Mouse (Mus musculus) inflammation-experienced regulatory T-cells, adult 6 months (primary cell): ENCODE measurements around the gene Hdgfl3. TPM values are rescaled to one million over a fixed set of nuclear protein-coding genes. Genes with fewer than 3 reads are reported as not detected.
"Not testable (repeated sequence)": the region's sequence is repeated elsewhere in the genome, so short reads cannot be mapped to it uniquely, and the experiment has no call there.

Experiments used
- ATAC-seq: one replicate; pipeline ENCODE4 v1.8.0; 2017
- polyA plus RNA-seq, 3 experiments: library from polyadenylated mRNA; unstranded; fragments of 100-300 nt; shearing (Covaris generic); gene quantifications; one replicate each; pipeline ENCODE4 v1.2.1; 2017

Hdgfl3 gene
- polyA plus RNA-seq, 3 experiments from 2014 or later = 6.9 to 10.4 (median 10.1) TPM

GRCm38 (mm10) chr7:81854568-81855307, 79.5 kb downstream of the Hdgfl3 start:
- peak; percentile 75 for ATAC-seq

DNA sequence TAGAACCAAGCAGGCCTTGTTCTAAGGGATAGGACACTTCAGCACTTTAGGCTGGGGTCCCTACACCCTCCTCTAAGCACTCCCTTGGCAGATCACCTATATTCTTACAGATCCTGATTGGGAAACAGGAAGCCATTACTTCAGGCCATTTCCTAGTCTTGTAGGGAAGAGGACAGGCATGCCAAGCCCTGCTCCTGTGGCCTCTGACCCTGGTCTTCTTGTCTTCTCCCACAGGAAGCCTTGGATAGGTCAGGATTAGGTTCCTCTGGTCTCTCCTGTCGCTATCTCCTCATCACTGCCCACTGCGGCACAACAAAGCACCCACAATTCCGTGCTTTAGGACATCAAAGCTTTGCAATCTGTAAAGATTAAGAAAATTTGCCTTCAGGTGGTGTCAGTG, 82.6 kb downstream of the Hdgfl3 start:
- no peak for ATAC-seq

- ATAC-seq = no peak
Observed at GRCm38 (mm10) chr7:81850171-81850570, 84.1 kb downstream of the Hdgfl3 start.

- no peak for ATAC-seq
Observed at GRCm38 (mm10) chr7:81849633-81850032, 84.6 kb downstream of the Hdgfl3 start.

DNA sequence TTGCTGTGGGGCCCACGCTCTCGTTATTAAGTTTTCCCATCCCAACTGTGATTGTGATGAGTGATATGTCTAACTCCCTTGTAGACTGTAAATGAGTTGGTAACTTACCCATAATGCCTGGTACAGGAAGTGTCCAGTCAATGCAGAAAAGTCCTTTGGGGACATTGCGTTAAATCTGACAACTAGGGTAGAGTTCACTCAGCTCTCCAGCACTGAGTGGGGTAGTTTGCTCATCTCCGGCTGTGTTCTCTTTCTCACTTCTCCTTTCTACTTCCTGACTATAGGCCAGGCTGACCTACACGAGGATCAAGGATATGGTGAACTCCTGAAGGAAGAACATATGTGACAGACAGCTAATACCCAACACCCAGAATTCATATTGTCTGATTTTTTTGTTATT, 85.1 kb downstream of the Hdgfl3 start:
- ATAC-seq = no peak

- no peak for ATAC-seq
Observed at GRCm38 (mm10) chr7:81847777-81848176, 86.5 kb downstream of the Hdgfl3 start.

- ATAC-seq = no peak
Observed at GRCm38 (mm10) chr7:81847010-81847409, 87.3 kb downstream of the Hdgfl3 start.

GRCm38 (mm10) chr7:81846008-81846407, 88.3 kb downstream of the Hdgfl3 start:
- no peak for ATAC-seq

DNA sequence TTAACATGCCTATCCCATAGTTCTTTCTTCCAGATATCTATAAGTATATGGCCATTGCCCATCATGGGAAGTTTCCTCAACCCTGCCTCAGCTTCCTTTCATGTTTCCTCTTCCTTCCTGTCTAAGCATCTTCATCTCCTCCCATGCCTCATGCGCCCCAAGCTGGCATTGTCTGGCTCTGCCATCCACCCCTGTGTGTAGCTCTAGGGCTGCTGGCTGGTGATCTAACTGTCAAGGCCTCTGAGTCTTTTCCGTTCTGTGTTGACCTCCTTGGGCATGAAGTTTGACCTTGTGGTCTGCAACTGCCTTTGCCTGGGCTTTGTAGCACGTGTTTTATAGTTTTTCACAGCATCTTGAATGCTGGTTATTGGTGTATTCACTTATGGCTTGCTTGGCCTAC, 89.0 kb downstream of the Hdgfl3 start:
- ATAC-seq = no peak

- no peak for ATAC-seq
Observed at GRCm38 (mm10) chr7:81844801-81845200, 89.5 kb downstream of the Hdgfl3 start.

DNA sequence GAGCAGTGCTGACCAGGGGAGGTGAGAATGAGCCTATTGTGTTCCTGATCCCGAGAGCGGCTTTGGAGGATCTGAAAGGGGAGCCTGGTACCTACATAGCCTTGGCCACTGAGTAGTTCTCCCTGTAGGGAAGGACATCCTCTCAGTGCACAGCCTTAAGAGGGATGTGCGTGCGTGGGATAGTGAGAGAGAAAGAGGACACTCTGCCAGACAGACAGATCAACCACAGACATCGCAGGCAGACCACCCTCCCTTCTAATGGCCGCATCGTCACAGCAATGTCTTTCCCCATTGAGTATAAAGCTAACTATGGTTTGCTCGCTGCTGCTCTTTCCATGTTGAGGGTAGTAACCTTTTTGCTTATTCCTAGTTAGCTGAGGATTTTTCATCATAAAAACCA, 90.4 kb downstream of the Hdgfl3 start:
- ATAC-seq = no peak

DNA sequence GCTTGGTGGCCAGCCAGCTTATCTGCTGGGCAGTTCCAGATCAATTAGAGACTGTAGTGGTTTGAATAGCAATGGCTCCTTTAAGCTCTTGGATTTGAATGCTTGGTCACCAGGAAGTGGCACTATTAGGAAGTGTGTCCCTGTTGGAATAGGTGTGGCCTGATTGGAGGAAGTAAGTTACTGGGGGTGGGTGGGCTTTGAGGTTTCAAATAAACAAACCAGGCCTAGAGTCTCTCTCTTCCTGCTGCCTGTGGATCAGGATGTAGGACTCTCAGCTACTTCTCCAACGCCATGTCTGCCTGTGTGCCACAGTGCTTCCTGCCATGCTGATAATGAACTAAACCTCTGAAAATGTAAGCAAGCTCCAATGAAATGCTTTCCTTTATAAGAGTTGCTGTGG, 91.3 kb downstream of the Hdgfl3 start:
- no peak for ATAC-seq

- no peak for ATAC-seq
Observed at GRCm38 (mm10) chr7:81842141-81842540, 92.1 kb downstream of the Hdgfl3 start.

GRCm38 (mm10) chr7:81841439-81841838, 92.8 kb downstream of the Hdgfl3 start:
- ATAC-seq = no peak

DNA sequence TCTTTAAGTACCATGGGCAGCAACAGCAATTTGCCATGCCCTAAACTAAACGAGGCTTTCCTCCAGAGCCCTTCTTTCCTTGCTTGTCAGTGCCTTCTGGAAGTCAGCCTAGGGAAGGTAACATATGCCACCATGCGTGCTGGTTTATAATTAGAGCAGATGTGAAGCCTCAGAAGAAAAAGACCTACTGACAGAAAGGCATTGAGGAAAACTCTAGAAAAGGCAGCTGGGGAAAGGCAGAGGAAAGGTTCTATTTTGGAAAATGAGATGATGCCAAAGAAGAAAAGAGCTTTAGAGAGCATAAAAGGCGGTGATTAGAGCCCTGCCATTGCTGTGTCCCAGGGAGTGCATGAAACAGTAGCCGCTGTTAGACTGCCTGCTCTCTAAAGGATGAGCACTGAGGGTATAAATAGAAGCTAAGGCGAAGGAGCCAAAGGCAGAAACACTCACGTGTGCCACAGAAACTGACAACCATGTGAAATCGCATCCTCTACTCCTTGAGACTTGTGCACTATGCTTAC, 93.6 kb downstream of the Hdgfl3 start:
- no peak for ATAC-seq

- ATAC-seq = no peak
Observed at GRCm38 (mm10) chr7:81839746-81840145, 94.5 kb downstream of the Hdgfl3 start.

DNA sequence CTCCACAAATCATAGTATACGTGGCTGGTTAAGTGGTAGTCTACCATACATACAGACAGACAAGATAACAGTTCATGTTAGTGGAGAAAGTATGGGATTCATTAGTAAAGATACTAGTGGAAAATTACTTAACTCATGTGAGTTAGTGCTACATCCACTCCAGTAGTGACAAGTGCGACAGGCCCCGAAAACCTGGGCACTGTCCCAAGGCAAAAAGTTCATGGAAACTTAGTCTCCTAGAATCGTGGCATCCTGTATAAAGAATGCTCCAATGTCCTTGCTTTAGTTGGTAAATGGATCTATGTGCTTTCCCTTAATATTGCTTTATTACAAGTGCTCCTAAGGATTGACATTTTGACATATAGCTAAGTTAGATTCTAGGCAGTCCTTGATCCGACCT, 96.5 kb downstream of the Hdgfl3 start:
- not testable (repeated sequence) for ATAC-seq

DNA sequence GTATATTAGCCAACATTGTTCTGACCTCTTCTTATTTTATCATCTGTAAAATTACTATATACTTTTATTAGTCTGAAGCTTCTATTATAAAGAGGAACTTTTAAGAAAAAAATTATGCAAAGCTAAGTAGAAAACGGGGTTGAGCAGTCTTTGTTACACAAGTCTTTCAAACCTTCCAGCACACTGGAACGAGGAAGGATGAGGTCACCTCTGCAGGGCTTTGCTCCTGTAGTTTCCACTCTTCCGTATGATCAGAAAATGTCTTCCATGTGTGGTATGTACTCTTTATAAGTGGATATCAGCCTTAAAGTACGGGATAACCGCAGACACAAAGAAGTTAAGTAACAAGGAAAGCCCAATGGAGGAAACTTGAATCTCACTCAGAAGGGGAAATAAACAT, 98.8 kb downstream of the Hdgfl3 start:
- no peak for ATAC-seq

DNA sequence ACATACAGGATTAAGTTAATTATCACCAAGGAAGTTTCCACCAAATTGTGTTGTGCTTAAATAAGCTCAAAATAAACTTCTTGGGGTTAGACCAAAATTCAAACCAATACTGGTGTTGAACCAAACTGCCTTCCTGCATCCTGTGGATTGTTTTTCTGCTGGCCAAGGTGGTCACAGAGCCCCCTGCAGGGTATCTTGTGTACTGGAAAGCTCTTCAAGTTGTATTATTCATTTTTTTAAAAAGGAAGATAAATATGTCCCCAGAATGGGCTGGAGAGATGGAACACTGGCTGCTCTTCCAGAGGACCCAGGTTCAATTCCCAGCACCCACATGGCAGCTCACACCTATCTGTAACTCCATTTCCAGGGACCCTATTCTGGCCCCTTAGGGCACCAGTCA, 99.4 kb downstream of the Hdgfl3 start:
- no peak for ATAC-seq

Other genes with a start within 250 kb of the Hdgfl3 start
- gene Homer2, start 226.9 kb downstream of the Hdgfl3 start, polyA plus RNA-seq = under 1 TPM in 1 of 3 experiments, not detected in 2; 0.47 TPM
- gene Ramac, start 171.5 kb downstream of the Hdgfl3 start, polyA plus RNA-seq = 100 to 1,000 TPM; 153 to 159 (median 158) TPM
- gene 3110040N11Rik, start 145.0 kb downstream of the Hdgfl3 start, polyA plus RNA-seq = 10 to 100 TPM; 62.7 to 70.5 (median 68.8) TPM
- 10 to 100 TPM; 13.9 to 23.0 (median 16.8) TPM for gene Btbd1, start 105.0 kb downstream of the Hdgfl3 start, polyA plus RNA-seq
- gene Gm10160, start 78.7 kb downstream of the Hdgfl3 start, polyA plus RNA-seq = not detected
- 10 to 100 TPM in 2 of 3 experiments, 1 to 10 TPM in 1; 5.4 to 14.7 (median 10.2) TPM for gene Tm6sf1, start 75.5 kb downstream of the Hdgfl3 start, polyA plus RNA-seq
- gene Bnc1, start 57.8 kb upstream of the Hdgfl3 start, polyA plus RNA-seq = not detected
- gene Sh3gl3, start 239.4 kb upstream of the Hdgfl3 start, polyA plus RNA-seq = 1 to 10 TPM; 2.4 to 5.6 (median 4.0) TPM